Mouse (Mus musculus) cerebellum, postnatal 10 days (tissue): ENCODE results near the gene Gm9789.
"Not testable (repeated sequence)": the region's sequence is repeated elsewhere in the genome, so short reads cannot be mapped to it uniquely, and the experiment has no call there.

Experiments used
- DNase-seq, 2 experiments: peaks; one replicate each; pipeline ENCODE4 v3.0.0; 2021; ENCODE audit warnings: mixed read lengths in 2 of 2

Gene Gm9789

DNA sequence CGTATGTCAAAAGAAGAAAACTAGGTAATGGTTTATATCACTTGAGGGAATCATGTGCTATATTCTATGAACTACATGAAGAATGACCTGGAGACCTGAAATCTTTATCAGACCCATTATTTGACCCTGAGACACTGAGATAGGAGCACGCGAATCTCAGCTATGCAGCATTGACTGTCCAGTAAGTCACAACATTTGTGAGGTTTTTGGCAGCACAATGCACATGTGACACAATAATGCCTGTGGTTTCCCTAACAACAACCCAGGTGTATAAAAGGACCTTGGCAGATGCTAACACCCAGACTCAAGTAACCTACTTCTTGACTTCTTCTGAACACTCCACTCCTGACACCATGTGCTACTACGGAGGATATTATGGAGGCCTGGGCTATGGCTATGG lies at the start of gene Gm9789:
Gm9789 (plus strand) TSS at position 301 of the 400 bp plus-strand sequence.
- DNase-seq, result no peak

- DNase-seq, result no peak
Measured at GRCm38 (mm10) chr16:89140551-89140950, 17.2 kb upstream of the Gm9789 start, which contains the start of gene Gm6358. Gene Gm6358, plus strand, starts transcription at chr16:89140851.

DNA sequence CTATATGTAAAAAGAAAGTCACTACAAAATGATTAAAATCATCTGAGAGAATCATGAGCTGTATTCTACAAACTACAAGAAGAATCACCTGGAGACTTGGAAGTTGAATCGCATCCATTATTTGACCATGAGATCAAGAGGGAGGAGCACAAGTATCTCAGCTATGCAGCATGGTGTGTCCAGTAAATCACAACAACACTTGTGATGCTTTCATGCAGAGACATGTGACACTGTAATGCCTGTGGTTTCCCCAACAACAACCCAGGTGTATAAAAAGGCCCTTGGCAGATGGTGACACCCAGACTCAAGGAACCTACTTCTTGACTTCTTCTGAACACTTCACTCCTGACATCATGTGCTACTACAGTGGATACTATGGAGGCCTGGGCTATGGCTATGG lies 7.0 kb upstream of the Gm9789 start, which contains the start of gene Gm10061:
Gm10061 (plus strand) TSS at position 301 of the 400 bp plus-strand sequence.
- DNase-seq, result no peak

DNA sequence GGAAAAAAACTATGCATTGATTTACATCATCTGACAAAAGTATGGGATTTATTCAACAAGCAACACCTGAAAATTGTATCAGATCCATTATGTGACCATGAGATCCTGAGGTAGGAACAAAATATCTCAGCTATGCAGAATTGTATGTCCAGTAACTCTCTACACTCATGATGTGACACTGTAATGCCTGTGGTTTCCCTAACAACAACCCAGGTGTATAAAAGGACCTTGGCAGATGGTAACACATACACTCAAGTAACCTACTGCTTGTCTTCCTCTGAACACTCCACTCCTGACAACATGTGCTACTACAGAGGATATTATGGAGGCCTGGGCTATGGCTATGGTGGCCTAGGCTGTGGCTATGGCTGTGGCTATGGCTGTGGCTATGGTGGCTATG lies 11.4 kb downstream of the Gm9789 start, which contains the start of gene Gm7735:
Gm7735 (plus strand) TSS at position 301 of the 400 bp plus-strand sequence.
- DNase-seq, result not testable (repeated sequence)

- no peak for DNase-seq
Measured at GRCm38 (mm10) chr16:89174435-89174834, 16.7 kb downstream of the Gm9789 start, which contains the start of gene 1110057P08Rik. Gene 1110057P08Rik, plus strand, starts transcription at chr16:89174735.

- DNase-seq, result no peak
Measured at GRCm38 (mm10) chr16:89188621-89189020, 30.9 kb downstream of the Gm9789 start.

DNA sequence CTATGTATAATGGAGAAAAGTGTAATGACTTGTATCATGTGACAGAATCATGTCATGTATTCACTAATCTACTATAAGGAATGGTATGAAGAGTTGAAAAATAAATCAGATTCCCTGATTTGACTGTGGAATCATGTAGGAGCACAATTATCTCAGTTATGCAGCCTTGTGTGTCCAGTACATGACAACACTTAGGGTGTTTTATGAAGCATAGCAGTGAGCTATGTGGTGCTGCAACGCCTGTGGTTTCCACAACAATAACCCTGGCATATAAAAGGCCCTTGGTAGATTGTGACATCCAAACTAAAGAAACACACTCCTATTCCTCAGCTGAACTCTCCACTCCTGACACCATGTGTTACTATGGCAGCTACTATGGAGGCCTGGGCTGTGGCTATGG lies 47.8 kb downstream of the Gm9789 start, which contains the start of gene Krtap20-2:
Krtap20-2 (plus strand) TSS at position 301 of the 400 bp plus-strand sequence.
- DNase-seq, result no peak
